Mouse (Mus musculus): Measurements from ENCODE around the gene Mfsd4b4.
"Not testable (repeated sequence)": the region's sequence is repeated elsewhere in the genome, so short reads cannot be mapped to it uniquely, and the experiment has no call there.

Gene Mfsd4b4

DNA sequence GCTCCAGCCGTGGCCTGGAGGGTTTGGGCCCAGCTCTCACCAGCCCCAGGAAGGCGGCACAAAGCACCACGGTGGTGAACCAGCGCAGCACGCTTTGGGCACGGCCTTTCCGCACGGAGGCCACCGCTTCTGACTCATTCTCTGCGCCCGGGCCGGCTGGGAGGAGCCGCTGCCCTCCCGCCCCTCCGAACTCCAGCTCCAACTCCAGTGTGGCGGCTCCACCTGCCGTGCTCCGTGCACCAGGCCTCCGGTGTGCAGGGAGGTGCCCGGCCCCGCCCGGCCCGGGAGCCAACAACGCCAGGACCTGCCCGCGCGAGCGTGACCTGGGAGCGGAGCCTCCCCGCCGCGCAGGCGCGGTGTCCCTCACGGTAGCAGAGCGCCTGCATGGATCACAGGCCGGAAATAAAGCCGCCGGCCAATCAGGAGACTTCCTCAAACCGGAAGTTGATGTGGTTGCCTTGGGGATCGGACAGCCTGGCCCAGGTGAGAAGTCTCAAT lies at the start of gene Mfsd4b4:
Gene Mfsd4b4 (minus strand): TSS at position 365 of the 498 bp plus-strand sequence.
- ATAC-seq (ENCODE audit: insufficient number of reproducible peaks, low FRiP score, low TSS enrichment) = peak; percentile 98

DNA sequence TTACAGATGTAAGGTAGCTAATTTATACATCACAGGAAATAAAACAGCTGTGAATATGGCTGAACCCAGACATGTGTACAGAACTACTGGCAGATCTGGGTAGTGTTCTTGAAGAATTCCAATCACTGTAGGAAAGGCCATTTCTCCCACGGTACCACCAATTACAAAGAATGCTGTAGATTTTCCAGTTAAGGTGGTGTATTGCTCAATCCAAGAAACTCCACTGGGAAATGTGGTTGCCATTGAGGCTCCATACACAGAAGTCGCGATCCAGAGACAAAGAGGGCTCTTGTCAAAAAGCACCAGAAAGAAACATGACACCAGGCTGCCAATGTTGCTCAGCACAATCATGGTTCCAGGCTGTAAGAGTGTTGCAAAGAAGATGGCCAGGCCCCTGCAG lies 48.2 kb upstream of the Mfsd4b4 start:
- ATAC-seq (ENCODE audit: insufficient number of reproducible peaks, low FRiP score, low TSS enrichment) = not testable (repeated sequence)

DNA sequence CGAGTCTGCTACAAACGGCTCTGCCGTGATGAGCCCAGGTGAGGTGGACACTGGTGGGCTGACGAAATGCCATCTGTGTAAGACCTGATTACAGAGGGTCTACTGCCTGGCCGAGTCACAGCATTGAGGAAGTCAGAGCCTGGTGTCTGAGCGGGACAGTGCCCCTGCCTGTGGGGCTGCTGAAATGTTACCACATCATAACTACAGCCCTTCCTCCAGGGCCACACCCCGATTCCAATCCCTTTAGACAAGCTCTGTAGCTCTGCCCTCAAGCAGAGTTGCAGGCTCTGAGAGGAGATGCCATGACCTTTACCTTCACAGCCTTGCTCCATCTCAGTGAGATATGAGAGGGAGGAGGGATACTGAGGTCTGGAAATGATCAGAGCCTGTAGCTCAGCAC lies 37.5 kb upstream of the Mfsd4b4 start:
- no peak for ATAC-seq (ENCODE audit: insufficient number of reproducible peaks, low FRiP score, low TSS enrichment)

DNA sequence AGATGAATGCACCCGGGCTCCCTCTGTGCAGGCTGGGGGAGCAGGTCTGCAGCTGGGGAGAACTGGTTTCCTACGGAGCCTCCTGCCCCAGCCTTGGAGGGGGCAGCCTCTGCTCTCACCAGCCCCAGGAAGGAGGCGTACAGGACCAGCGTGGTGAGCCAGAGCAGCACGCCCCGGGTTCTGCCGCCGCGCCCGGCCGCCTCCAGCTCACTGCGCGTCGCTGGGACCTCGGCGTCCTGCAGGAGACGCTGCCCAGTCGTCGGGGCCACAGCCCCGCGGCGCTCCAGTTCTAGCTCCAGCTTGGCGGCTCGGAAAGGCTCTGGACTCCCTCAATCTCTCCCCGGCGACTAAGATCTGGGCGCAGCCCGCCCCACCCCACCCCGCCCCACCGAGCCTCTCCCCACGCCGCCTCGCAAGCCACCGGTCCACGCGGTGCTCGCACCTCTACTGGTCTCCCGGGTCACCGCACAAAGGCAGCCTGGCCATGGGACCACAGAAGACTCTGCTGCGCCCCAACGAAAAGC lies 27.6 kb upstream of the Mfsd4b4 start, which contains the start of gene Mfsd4b2:
Gene Mfsd4b2 (minus strand): TSS at position 308 of the 524 bp plus-strand sequence.
- ATAC-seq (ENCODE audit: insufficient number of reproducible peaks, low FRiP score, low TSS enrichment) = no peak

DNA sequence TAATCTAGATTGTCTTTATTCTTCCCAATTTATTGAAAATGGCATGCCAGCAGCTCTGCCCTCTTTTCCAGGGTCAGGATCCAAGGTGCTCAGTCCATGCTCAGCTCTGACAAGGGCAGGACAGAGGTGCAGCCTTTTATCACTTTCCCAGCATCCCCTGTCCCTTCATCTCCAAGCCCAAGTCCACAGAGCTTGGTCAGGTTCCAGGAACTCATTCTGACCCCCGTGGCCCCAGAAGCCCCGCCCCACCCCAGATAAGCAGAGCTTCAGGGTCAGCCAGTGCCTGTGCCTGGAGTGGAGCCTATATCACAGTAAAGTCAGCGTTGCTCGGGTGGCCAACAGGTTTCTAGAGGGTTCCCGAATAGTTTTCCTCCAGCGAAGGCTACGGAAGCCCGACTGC lies 25.5 kb upstream of the Mfsd4b4 start:
- ATAC-seq (ENCODE audit: insufficient number of reproducible peaks, low FRiP score, low TSS enrichment) = not testable (repeated sequence)

DNA sequence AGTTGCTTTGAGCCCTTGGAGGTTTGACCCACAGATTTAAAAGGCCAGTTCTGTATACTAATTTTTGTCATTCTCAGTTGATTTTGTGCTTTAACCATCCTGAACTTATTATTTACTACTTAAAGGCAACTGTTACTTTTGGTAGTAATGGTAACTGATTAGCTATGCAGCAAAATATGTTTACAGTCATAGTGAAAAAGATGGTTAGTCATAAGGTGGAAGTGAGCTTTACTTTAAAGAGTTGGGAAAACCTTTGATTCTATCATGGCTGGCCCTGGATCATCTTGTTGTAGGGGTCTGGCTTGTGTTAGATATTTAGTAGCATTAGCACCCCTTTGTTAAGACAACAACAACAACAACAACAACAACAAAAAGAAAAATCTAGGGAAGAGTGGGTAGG lies 13.6 kb upstream of the Mfsd4b4 start:
- no peak for ATAC-seq (ENCODE audit: insufficient number of reproducible peaks, low FRiP score, low TSS enrichment)

DNA sequence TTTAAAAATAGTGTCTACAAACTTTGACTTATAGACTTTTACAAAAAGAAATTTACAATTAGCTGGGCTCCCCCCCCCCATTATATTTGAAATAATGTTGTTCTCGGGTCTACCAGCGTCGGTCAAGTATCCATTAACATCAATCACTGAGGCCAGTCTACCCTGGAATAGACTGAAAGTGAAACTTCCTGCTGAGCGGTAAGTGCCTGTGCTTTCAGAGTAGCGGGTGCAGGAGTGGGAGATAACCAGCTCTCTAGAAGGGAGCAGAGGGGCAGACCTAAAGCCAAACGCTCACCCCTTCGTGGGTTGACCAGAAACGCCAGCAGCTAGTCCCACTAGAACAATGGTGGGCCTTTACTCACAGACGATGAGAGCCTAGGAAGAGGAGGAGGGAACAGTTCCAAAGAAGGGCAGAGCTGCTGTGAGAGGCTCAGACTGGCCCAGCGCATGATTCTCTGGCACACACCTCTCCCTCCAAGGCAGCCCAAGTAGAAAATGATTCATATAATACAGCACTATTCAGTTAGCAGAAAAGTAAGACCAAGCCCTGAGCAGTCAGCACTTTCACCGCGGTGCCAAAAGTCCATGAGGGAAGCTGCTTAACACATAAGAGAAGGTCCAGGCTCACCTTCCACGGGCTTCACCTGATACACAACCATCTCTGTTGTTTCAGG lies 9.9 kb upstream of the Mfsd4b4 start:
- no peak for ATAC-seq (ENCODE audit: insufficient number of reproducible peaks, low FRiP score, low TSS enrichment)

DNA sequence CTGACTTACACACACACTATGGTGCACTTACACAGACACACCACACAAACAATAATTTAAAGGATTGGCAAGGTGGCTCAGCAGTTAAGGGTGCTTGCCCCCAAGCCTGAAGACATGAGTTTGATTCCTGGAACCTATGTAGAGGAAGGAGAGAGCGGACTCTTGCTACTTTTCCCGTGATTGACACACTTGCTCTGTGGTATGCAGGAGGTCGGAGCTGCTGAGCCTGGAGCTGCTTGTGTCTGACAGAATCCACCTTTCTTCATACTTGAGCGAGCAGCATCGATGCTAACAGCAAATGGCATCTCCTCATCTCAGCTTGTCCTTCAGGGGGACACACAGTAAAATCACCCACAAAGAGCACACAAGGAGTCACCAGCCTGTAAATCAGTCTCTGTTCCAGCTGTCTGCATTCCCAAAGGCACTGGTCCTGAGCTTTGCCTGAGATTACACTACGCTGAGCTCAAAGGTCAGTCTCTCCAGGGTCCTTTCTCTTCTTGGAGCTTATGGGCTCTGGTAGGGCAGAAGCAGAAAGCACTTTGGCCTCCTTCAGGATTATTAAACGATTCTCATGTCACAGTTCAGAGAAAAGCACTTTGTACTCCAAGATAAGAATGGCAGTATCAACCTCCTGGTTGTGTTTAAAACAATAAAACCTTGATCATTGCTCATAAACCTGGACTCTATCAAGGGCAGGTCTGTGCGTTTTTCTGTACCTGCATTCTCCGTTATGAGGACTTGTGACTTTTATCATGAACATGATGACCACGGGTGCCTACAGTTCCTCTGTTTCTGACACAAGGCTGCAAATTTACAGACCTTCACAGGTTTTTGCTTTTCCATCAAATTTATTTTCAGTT lies 8.0 kb upstream of the Mfsd4b4 start:
- ATAC-seq (ENCODE audit: insufficient number of reproducible peaks, low FRiP score, low TSS enrichment) = no peak

DNA sequence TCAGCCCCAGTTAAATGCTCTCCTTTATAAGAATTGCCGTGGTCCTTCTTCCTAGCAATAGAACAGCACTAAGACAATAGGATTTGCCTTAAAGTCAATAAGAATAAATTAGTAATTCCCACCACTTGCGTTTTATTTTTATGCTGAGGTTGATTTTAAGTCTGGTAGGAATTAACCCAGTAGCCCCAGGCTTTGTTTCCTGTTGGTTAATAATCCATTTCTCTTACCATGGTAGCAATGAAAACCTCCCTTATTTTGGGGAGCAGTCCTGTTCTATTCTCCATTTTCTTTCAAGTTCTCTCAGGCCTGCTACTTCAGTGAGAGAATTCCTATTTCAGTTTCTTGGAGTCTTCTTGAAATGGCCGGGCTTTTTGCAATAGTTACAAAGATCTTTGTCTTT lies 5.2 kb upstream of the Mfsd4b4 start:
- no peak for ATAC-seq (ENCODE audit: insufficient number of reproducible peaks, low FRiP score, low TSS enrichment)

DNA sequence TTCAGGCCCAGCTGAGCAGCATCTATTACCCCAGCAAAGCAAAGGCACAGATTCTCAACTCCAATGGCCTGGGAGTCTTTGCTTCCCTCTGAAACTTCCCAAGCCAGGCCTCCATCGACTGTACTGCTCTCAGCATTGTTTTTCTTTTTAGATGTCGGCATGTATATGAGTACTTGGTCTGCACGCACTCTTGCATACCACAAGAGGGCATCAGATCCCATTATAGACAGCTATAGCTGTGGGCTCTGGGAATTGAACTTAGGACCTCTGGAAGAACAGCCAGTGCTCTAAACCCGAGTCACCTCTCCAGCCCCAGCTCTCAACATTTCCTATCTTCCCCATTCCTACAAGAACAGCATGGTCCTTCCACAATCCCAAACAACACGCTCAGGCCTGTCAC lies 2.5 kb downstream of the Mfsd4b4 start:
- no peak for ATAC-seq (ENCODE audit: insufficient number of reproducible peaks, low FRiP score, low TSS enrichment)

DNA sequence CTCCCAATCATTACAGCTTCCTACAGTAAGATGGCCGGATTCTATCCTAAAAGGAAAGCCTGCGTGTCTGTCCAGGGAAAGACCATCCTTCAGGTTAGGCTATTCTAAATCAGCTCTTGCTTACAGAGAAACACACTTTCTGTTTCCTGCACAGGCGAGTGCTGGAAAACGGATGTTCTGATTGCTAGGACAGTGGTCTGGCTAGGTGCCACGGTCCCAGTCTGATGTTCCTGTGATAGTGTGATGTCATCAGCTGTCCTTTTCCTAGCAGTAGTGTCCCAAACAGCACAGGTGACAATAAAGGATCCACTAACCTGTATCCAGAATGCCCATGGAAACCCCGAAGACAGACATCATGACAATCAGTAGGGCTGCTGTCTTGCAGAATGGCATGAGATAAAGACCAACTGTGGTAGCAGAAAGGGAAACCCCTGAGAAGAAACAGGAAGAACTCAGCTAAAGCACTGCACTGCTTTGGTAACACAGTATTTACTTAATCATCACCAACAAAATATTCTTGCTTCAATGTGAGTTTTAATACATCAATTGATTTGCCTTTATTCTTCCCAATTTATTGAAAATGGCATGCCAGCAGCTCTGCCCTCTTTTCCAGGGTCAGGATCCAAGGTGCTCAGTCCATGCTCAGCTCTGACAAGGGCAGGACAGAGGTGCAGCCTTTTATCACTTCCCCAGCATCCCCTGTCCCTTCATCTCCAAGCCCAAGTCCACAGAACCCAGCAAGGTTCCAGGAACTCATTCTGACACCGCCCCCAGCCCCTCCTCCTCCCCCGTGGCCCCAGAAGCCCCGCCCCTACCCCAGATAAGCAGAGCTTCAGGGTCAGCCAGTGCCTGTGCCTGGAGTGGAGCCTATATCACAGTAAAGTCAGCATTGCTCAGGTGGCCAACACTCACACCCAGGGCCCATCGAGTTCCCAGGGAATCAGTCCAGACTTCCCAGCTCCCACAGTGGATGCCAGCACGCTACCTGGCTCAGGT lies 5.0 kb downstream of the Mfsd4b4 start:
- ATAC-seq (ENCODE audit: insufficient number of reproducible peaks, low FRiP score, low TSS enrichment) = no peak

DNA sequence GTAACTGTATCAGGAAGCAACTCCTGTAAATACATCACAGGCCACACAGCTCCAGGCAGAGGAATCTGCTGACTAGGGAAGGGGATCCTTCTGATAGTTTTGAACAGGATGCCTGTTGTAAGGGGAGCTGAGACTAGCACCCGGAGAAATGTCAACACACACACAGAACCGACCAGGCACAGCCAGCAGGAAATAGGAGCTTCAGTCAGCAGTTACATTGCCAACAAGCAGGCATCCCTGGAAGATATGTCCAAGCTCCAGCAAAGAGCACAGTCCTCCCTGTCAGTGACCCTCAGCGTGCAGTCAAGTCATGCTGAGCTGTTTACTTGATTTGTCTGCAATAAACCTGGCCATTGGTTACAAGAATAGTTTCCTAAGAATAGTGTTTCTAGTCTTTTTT lies 10.4 kb downstream of the Mfsd4b4 start:
- no peak for ATAC-seq (ENCODE audit: insufficient number of reproducible peaks, low FRiP score, low TSS enrichment)

DNA sequence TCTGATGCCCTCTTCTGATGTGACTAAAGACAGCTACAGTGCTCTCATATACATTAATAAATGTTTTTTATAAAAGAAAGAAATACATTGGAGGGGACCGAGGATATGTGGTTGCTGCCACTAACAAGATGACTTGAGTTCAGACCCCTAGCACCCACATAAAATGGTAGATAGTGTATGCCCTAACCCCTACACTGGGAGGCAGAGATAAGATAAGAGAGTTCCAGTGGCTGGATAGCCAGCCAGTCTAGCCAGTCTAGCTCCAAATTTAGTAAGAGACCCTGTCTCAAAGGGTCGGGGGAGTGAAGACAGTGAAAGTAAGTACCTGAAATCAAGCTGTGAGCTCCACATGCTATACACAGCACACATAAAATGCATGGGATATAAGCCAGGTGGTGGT lies 33.5 kb downstream of the Mfsd4b4 start:
- ATAC-seq (ENCODE audit: insufficient number of reproducible peaks, low FRiP score, low TSS enrichment) = no peak

DNA sequence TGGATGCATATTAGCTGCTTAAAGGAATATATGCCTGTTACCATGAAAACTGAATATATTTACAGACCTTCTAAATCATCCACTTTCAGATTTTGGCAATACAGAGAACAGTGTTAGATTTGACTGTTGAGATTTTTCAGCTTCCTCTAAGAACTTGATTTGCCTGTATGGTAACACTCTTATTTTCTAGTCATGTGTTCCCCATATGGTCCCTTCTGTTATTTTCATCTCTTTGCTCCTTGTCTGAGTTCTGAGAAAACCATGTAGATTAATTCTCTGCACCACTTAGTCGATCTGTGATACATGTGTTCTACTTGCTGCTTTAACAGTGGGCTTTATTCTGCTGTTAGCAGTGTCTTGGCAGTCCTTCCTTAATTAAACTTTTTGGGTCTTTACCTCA lies 56.4 kb downstream of the Mfsd4b4 start:
- no peak for ATAC-seq (ENCODE audit: insufficient number of reproducible peaks, low FRiP score, low TSS enrichment)

Data from cerebellum, adult (tissue).